Mouse (Mus musculus): ENCODE results near the gene Spock1. TPM values are rescaled to one million over a fixed set of nuclear protein-coding genes. Genes with fewer than 3 reads are reported as not detected.

The Spock1 gene
- polyA plus RNA-seq, 1 experiment from 2014 or later: 0.49 TPM

DNA sequence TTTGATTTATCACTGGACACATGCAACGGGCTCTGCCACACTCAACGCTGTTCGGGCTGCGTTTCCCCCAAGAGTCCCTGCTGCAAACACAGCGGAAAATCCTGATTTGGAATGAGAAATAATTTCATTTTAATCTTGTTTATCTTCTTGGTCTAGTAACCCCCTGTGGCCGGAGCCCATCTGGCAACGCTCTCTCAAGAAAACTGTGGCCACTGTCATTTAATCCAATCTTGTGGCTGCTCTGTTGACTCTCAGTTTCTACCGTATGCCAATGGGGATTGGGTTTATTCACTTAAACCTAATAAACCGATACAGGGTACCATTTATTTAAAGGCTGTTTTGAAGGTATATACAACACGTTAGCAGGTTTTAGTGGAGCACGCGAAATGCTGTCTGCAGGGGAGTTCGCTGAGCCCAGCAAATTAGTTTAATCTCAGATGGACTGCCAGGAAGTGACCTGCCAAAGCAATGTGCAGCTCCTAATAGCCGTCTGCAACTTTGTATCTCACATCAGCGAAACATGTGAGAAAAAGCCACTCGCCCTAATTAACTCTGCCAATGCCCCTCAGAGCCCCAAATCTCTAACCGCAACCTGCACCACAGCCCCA lies 185.7 kb downstream of the Spock1 start:
- WGBS: 73% methylated on average over 17 of the region's 17 CpGs
- Histone ChIP-seq H3K27me3 (no peaks in the 10 kb centered on the region), H3K36me3 (no peaks in the 10 kb centered on the region), H3K4me3 (no peak overlapping the region), H3K9ac (no peak overlapping the region), H3K9me3 (replicated peaks) (no peaks in the 10 kb centered on the region), H3K27ac (no peak overlapping the region), H3K4me2 (no peak overlapping the region), H3K4me1 (replicated peaks) (no peaks in the 10 kb centered on the region)
- ATAC-seq (replicated peaks; ENCODE audit: insufficient number of reproducible peaks, insufficient read depth, low FRiP score, low read depth): no peak

DNA sequence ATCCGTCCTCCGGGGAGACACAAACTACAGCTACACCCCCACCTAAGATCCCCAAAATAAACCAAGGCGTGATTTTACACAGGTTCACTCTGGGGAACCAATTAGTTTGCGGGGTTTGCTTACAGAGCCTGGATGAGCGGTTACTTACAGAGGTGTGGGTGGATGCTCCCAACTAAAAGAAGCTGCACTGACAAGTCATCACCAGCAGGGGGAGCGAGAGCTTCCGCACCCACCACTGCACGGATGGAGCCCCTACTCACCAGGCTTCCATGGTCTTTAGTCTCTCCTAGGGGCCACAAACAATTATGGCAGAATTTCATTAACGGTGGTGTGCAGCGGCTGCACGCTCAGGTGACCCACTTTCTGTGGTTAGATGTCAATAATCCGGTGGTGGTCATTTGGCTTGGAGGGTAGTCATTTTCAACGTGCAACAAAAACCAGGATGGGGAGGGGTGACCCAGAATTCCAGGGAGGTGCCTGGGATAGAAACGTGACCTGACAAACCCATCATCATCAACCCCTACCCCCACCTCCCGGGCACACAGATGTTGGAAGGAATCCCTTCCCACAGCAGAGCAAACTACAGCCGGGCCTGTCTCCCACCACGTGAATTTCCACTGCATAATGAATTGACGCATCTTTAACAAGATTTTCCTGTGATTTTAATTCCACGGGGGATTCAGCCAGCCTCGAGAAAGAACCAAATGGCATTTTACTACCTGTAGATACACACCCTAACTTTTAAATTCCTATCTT lies 186.4 kb downstream of the Spock1 start:
- Histone ChIP-seq H3K36me3 (no peaks in the 10 kb centered on the region), H3K9ac (no peak overlapping the region), H3K4me3 (no peak overlapping the region), H3K27ac (no peak overlapping the region), H3K4me2 (no peak overlapping the region), H3K9me3 (replicated peaks) (no peaks in the 10 kb centered on the region), H3K27me3 (no peaks in the 10 kb centered on the region), H3K4me1 (replicated peaks) (no peaks in the 10 kb centered on the region)
- WGBS: 57% methylated on average over 20 of the region's 20 CpGs
- no peak for ATAC-seq (replicated peaks; ENCODE audit: insufficient number of reproducible peaks, insufficient read depth, low FRiP score, low read depth)

DNA sequence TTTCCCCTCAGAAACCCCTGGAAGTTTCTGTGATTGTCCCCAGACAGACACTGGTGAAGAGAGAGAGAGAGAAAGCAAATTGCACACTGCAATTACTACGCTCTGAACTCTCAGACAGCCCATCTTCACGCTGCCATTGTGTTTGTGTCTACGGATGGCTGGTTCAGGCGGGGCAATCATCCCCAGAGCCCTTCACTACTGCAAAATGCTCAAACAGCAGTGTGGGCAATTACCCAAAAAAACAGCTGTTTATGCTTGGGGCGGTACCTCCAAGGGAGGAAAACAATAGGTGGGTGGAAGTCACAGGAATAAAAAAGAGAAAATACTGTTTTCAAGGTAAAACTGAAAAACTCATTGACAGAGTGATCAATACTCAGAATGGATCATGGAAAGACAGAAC lies 190.0 kb downstream of the Spock1 start:
- WGBS: 68% methylated on average over 5 of the region's 5 CpGs
- ATAC-seq (replicated peaks; ENCODE audit: insufficient number of reproducible peaks, insufficient read depth, low FRiP score, low read depth): no peak
- Histone ChIP-seq H3K36me3 (no peaks in the 10 kb centered on the region), H3K27me3 (no peaks in the 10 kb centered on the region), H3K4me2 (no peak overlapping the region), H3K9me3 (replicated peaks) (no peaks in the 10 kb centered on the region), H3K9ac (no peak overlapping the region), H3K4me1 (replicated peaks) (no peaks in the 10 kb centered on the region), H3K27ac (no peak overlapping the region), H3K4me3 (no peak overlapping the region)

DNA sequence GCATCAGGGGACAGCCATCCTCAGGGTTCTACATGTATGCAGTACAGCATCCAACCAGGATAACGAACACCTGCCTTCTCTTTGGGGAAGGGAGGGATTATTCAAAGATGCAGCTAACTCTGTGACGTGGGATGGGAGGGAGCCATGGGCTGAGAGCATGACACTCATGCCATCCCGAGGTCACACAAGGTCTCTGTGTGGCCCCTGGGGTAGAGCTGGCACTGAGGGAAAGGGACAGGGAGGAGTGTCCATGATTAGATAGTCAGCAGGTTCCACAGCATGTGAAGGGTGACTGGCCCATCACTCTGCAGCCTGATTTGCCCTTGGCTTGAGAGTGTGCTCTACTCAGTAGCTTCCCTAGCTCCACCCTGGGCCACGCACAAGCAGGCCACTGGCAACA lies 195.2 kb downstream of the Spock1 start:
- WGBS: 74% methylated on average over 4 of the region's 4 CpGs
- H3K4me1 ChIP-seq (replicated peaks): no peaks in the 10 kb centered on the region
- no peaks in the 10 kb centered on the region for H3K36me3 ChIP-seq
- no peak overlapping the region for H3K4me3 ChIP-seq
- ATAC-seq (replicated peaks; ENCODE audit: insufficient number of reproducible peaks, insufficient read depth, low FRiP score, low read depth): no peak
- no peak overlapping the region for H3K4me2 ChIP-seq
- H3K9me3 ChIP-seq (replicated peaks): no peaks in the 10 kb centered on the region
- no peaks in the 10 kb centered on the region for H3K27me3 ChIP-seq
- no peak overlapping the region for H3K9ac ChIP-seq
- no peak overlapping the region for H3K27ac ChIP-seq

DNA sequence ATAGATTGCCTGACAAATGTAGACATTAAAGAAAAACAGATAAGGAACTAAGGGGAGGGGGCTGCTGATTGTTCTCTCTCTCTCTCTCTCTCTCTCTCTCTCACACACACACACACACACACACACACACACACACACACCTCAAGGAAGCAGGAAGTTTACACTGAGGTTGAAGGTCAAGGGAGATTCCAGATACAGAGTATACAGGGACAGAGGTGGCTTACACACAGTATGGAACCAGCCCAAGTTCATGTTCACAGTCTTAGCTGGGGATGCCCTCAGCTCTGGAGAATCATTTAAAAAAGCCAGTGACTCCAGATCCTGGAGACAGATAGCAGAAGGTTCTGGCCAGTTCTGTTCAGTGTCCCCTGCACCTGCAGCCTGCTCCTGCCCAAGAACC lies 199.7 kb downstream of the Spock1 start:
- Histone ChIP-seq H3K9ac (no peak overlapping the region), H3K27ac (no peak overlapping the region), H3K4me2 (no peak overlapping the region), H3K4me3 (no peak overlapping the region), H3K36me3 (no peaks in the 10 kb centered on the region), H3K9me3 (replicated peaks) (no peaks in the 10 kb centered on the region), H3K4me1 (replicated peaks) (no peaks in the 10 kb centered on the region), H3K27me3 (no peaks in the 10 kb centered on the region)
- ATAC-seq (replicated peaks; ENCODE audit: insufficient number of reproducible peaks, insufficient read depth, low FRiP score, low read depth): no peak

DNA sequence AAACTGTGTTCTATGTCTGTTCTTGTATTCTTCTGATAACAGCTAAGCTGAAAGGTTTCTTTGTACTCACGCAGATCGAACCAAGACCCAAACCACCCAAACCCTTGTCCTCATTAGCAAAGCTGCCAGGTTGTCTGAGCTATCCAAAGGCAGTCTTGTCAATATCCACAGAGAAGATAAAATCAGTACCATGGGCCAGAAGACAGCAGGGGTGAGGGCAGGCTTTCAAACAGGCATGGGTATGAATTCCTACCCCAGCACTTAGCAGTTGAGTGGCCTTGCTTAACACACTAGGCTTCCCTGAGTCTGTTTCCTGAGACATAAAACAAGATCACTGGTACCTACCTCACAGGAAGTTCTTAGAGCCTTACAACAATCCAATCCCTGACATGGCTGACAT lies 205.2 kb downstream of the Spock1 start:
- Histone ChIP-seq H3K4me2 (no peak overlapping the region), H3K4me3 (no peak overlapping the region), H3K27me3 (no peaks in the 10 kb centered on the region), H3K27ac (no peak overlapping the region), H3K9me3 (replicated peaks) (no peaks in the 10 kb centered on the region), H3K9ac (no peak overlapping the region), H3K36me3 (no peaks in the 10 kb centered on the region), H3K4me1 (replicated peaks) (no peaks in the 10 kb centered on the region)
- ATAC-seq (replicated peaks; ENCODE audit: insufficient number of reproducible peaks, insufficient read depth, low FRiP score, low read depth): no peak
- 70% methylated on average over 2 of the region's 2 CpGs for WGBS

DNA sequence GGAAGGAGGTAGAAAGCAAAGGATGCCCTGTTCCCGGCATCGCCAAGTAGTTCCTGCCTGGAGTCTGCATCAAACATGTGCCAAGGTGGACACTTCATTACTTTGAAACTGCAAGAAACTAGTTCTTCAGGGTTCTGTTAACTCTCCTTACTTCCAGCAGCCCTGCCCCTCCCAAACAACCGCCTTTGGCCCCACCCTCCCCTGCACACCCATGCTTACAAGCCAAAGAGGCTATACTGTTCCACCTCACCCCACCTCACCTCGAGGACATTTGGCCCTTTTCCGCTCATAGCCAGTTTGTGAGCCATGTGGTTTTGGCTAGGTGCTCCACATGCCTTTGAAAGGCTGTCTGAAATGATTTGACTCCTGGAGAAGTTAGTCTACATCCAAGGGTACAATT lies 211.4 kb downstream of the Spock1 start:
- Histone ChIP-seq H3K4me3 (no peak overlapping the region), H3K9ac (no peak overlapping the region), H3K4me1 (replicated peaks) (no peaks in the 10 kb centered on the region), H3K36me3 (no peaks in the 10 kb centered on the region), H3K9me3 (replicated peaks) (no peaks in the 10 kb centered on the region), H3K27ac (no peak overlapping the region), H3K4me2 (no peak overlapping the region), H3K27me3 (peaks cover 3% of the 10 kb centered on the region; the same call in 1 of the 2 replicates)
- WGBS: 78% methylated on average over 5 of the region's 5 CpGs
- ATAC-seq (replicated peaks; ENCODE audit: insufficient number of reproducible peaks, insufficient read depth, low FRiP score, low read depth): no peak

DNA sequence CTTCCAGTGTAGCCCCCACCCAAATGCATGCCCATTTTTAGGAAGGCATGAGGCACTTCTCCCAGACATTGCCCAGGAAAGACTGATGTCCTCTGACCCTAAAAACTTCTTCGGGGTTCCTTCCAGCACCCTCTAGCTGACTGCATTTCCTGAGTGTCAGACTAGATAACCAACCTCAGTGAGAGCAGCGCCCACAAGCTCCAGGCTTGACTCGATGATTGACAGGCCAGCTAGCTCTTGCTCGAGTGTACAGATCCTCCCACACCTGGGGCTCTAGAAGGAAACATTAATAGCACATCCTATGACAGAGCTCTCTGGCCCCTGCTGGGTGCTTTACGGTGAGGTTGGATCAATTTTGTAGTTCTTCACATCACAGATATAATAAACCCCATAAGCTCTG lies 219.2 kb downstream of the Spock1 start:
- ATAC-seq (replicated peaks; ENCODE audit: insufficient number of reproducible peaks, insufficient read depth, low FRiP score, low read depth): no peak
- no peak overlapping the region for H3K27ac ChIP-seq
- H3K9ac ChIP-seq: no peak overlapping the region
- WGBS: 51% methylated on average over 5 of the region's 5 CpGs
- H3K27me3 ChIP-seq: peaks cover 3% of the 10 kb centered on the region; the same call in 1 of the 2 replicates
- H3K4me1 ChIP-seq (replicated peaks): peaks cover 4% of the 10 kb centered on the region; the same call in 1 of the 2 replicates
- H3K4me2 ChIP-seq: no peak overlapping the region
- no peak overlapping the region for H3K4me3 ChIP-seq
- H3K36me3 ChIP-seq: no peaks in the 10 kb centered on the region
- H3K9me3 ChIP-seq (replicated peaks): no peaks in the 10 kb centered on the region

DNA sequence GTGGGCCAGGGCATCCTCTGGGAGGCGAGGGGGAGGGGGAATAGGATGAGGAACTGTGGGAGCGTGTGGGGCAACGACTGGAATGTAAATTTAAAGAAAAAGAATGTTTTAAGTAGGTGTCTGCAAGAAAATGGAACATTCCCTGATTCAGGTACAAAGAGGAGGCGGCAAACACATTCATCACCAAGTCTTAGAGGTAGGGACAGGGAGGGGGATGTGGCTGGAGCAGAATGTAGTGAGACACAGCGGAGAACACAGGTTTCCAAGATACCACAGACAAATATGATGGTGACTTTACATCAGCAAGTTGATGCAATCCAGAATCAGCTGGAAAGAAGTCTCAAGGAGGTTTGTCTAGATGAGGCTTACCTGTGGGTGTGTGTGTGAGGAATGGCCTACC lies 221.7 kb downstream of the Spock1 start:
- Histone ChIP-seq H3K27me3 (no peaks in the 10 kb centered on the region), H3K27ac (no peak overlapping the region), H3K4me3 (no peak overlapping the region), H3K9me3 (replicated peaks) (no peaks in the 10 kb centered on the region), H3K4me1 (replicated peaks) (peaks cover 4% of the 10 kb centered on the region; the same call in 1 of the 2 replicates), H3K4me2 (no peak overlapping the region), H3K36me3 (no peaks in the 10 kb centered on the region), H3K9ac (no peak overlapping the region)
- 75% methylated on average over 5 of the region's 5 CpGs for WGBS
- ATAC-seq (replicated peaks; ENCODE audit: insufficient number of reproducible peaks, insufficient read depth, low FRiP score, low read depth): no peak

DNA sequence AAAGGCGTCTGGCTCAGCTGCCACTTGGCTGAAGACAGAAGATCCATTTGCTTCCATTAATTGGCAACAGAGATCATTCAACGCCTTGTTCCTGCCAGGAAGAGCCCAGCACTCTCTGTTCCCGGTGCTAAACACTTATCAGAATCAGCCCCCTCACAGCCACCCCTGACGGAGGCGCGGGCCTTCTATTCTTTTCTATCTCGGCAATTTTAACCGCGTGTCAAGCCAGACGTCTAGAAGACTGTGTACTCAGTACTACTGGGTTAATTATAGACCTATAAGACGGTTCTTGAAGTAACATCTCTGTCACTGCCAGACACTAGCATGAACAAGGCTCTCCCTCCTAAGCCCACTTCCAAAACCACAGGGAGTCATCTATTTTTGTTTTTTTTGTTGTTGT lies 222.9 kb downstream of the Spock1 start:
- H3K4me3 ChIP-seq: no peak overlapping the region
- no peak overlapping the region for H3K9ac ChIP-seq
- 18% methylated on average over 11 of the region's 11 CpGs for WGBS
- no peak overlapping the region for H3K27ac ChIP-seq
- peaks cover 4% of the 10 kb centered on the region; the same call in 1 of the 2 replicates for H3K4me1 ChIP-seq (replicated peaks)
- H3K36me3 ChIP-seq: no peaks in the 10 kb centered on the region
- no peak for ATAC-seq (replicated peaks; ENCODE audit: insufficient number of reproducible peaks, insufficient read depth, low FRiP score, low read depth)
- no peaks in the 10 kb centered on the region for H3K27me3 ChIP-seq
- no peak overlapping the region for H3K4me2 ChIP-seq
- no peaks in the 10 kb centered on the region for H3K9me3 ChIP-seq (replicated peaks)

DNA sequence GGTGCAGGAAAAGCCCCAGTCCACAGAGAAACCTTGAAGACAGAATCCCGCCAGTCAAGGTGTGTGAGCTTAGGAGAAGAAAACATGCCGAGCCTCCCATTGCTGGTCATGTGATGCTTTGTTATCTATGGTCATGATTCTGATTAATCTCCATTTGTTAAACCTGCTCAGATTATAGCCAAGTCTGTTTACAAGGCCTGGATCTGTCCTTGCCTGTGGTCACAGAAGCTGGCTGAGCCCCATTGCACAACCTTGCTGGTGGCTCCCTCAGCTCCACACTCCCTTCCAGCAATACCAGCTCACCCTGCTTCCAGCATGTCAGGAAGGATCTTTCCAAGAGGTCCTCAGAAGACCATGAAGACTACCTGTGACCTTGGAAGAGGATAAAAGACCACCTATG lies 228.5 kb downstream of the Spock1 start:
- Histone ChIP-seq H3K27ac (no peak overlapping the region), H3K9me3 (replicated peaks) (no peaks in the 10 kb centered on the region), H3K4me3 (no peak overlapping the region), H3K4me1 (replicated peaks) (no peaks in the 10 kb centered on the region), H3K36me3 (no peaks in the 10 kb centered on the region), H3K27me3 (no peaks in the 10 kb centered on the region), H3K9ac (no peak overlapping the region), H3K4me2 (no peak overlapping the region)
- ATAC-seq (replicated peaks; ENCODE audit: insufficient number of reproducible peaks, insufficient read depth, low FRiP score, low read depth): no peak
- 69% methylated on average over 2 of the region's 2 CpGs for WGBS

DNA sequence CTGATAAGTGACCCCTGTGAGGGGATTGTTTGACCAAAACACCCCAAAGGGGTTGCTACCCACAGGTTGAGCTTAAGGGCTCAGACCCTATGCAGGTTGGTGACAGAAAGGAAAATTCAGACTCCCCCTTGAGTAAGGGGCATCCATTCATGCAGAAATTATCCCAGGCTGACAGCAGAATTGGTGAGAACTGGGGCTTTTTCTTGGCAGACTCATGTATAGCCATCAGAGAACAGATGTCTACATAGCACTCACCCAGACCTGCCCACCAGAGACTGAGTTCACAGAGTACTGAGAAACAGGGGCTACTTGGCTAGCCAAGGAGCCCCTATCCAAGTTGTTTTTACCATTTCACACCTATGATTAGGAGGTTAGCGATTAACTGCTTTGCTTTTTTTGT lies 231.3 kb downstream of the Spock1 start:
- Histone ChIP-seq H3K4me1 (replicated peaks) (0 out of 2 replicates have a peak, but pooled peaks cover 3% of the 10 kb centered on the region), H3K27me3 (no peaks in the 10 kb centered on the region), H3K4me3 (no peak overlapping the region), H3K9ac (no peak overlapping the region), H3K9me3 (replicated peaks) (no peaks in the 10 kb centered on the region), H3K27ac (no peak overlapping the region), H3K36me3 (no peaks in the 10 kb centered on the region), H3K4me2 (no peak overlapping the region)
- WGBS: 77% methylated on average over 1 of the region's 1 CpGs
- no peak for ATAC-seq (replicated peaks; ENCODE audit: insufficient number of reproducible peaks, insufficient read depth, low FRiP score, low read depth)

Measured in heart, embryonic 15.5 days (tissue).